ENCODE assay signal across 19 mouse cellular contexts in the genomic region with DNA sequence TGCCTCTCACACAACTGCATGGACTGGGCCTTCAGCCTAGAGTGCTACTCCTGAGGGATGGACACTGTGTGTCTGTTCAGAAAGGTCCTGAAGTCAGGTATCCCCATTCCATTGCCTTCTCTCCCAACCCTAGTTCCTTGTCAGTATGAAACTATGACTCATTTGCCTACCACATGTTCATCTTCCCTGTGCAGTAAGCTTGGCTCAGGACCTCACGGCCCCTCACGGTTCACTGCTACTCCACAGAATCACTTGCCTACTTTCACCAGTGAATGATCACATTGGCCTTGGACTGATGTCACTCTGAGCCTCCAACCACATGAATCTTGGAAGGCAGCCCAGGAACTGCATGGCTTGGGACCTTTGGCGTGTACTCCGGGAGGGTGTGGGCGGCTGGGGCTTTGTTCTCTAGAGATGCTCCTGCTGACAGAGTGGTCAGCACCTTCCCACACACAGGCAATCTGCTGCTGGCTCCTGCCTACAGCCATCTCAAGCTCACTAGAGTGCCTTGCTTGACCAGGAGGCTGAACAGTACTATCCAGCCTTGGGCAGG. TPM values are rescaled to one million over a fixed set of nuclear protein-coding genes. Genes with fewer than 3 reads are reported as not detected.
DNase-seq lines count a peak whose midpoint lies in the region.
"Had no signal": no experiment of that assay in that cellular context is flagged by ENCODE, and none has a peak within 500 bp of the region (broad histone marks: within the 10 kb centered on the region; RNA-seq: fewer than 3 reads in every experiment).

No protein-coding gene starts in this region.

- intact Hi-C loops in gastrocnemius, postnatal 36 days (cut with DNase I) = no loop called here

- DNase-seq in adrenal gland, postnatal 10 days = peak; percentile 38
- no peak for DNase-seq in adrenal gland, postnatal 25 days
- DNase-seq in right cerebral cortex, adult 18-20 months = peak; percentile 52
- DNase-seq in right cerebral cortex, postnatal 36 days (ENCODE audit: low spot score in 2 of 2) = no peak
- DNase-seq in cerebellum, adult 8-10 months = peak; percentile 81
- DNase-seq in gastrocnemius, postnatal 36 days = no peak
- no peak for DNase-seq in lung, postnatal 10 days
- DNase-seq in kidney, postnatal 10 days = no peak
- DNase-seq: gastrocnemius, postnatal 25 days; kidney, adult 2 months; kidney, postnatal 14 days; liver, postnatal 0 days; right cerebral cortex, postnatal 25 days; thymus, adult 18-20 months had no signal

RNA-seq across cellular contexts. Expression of a gene that starts 4.6 kb away (rescaled TPM):
- 1 to 10 TPM; 4.2 to 8.1 TPM for total RNA-seq in adrenal gland, postnatal 10 days (2021)
- 3.7 and 6.3 TPM in 2 replicates for total RNA-seq in adrenal gland, postnatal 25 days (2021)
- total RNA-seq in gastrocnemius, postnatal 36 days (2021) = not detected
- total RNA-seq: gastrocnemius, postnatal 25 days; hematopoietic stem cell, adult 5-6 weeks; liver, adult 2 months; megakaryocyte-erythroid progenitor cell, adult 5-6 weeks had no signal

RNA-seq across cellular contexts. Expression of a gene that starts 17.1 kb away (rescaled TPM):
- total RNA-seq in adrenal gland, postnatal 10 days (2021) = 100 to 1,000 TPM in 1 of 2 experiments, 10 to 100 TPM in 1; 69.0 to 168 TPM
- total RNA-seq in adrenal gland, postnatal 25 days (2021) = 38.2 and 49.3 TPM in 2 replicates
- 1,000 to 10,000 TPM; 2,073 to 2,141 TPM for total RNA-seq in gastrocnemius, postnatal 36 days (2021)
- total RNA-seq: CH12.LX; hematopoietic stem cell, adult 5-6 weeks; megakaryocyte-erythroid progenitor cell, adult 5-6 weeks; MEL had no signal

RNA-seq across cellular contexts. Expression of a gene that starts 47.3 kb away (rescaled TPM):
- 10 to 100 TPM; 88.6 to 92.3 TPM for total RNA-seq in adrenal gland, postnatal 10 days (2021)
- 79.5 and 82.6 TPM in 2 replicates for total RNA-seq in adrenal gland, postnatal 25 days (2021)
- total RNA-seq in gastrocnemius, postnatal 36 days (2021) = 10 to 100 TPM; 40.4 to 45.1 TPM

Comparison
In these comparisons a context has a peak if more than half of its experiments do, and no peak if none do; other contexts are left out.
1. DNase-seq: peak in adrenal gland, postnatal 10 days (single experiment), right cerebral cortex, adult 18-20 months (single experiment) and cerebellum, adult 8-10 months (single experiment); none in adrenal gland, postnatal 25 days (single experiment), right cerebral cortex, postnatal 36 days (0 of 2), gastrocnemius, postnatal 36 days (0 of 2), lung, postnatal 10 days (single experiment) and kidney, postnatal 10 days (single experiment).
2. RNA of a gene that starts 17.1 kb away (total RNA-seq): 2,073 to 2,141 TPM in gastrocnemius, postnatal 36 days; 69.0 to 168 TPM in adrenal gland, postnatal 10 days and 38.2 to 49.3 TPM in adrenal gland, postnatal 25 days; every median in the first group is over 10 times any median in the second.